Comparison of ENCODE assay signal across 1 mouse cellular context in the genomic region with DNA sequence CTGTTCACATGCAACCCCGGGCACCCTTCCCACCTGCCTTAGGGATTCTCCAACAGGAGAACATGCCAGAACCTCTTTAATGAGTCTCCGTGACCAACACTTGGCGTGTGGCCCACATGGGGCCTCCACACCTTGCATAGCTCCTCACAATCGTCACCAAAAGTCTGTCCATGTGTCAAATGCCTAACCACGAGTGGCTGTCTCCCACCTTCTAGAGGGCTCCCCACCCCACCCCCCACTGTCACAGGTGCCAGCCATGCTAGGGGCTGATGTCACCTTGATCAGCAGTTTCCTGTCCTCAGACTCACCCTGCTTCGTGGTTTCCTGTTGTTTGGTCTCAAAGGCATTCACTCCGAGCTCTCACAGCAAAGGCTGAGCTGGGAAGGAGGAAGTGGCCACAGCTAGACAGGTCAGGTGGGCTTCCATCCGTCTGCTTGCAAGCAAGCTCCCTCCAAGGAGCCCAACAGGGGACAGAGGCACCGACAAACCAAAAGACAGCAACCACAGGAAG.
TF ChIP-seq lines count a peak whose summit lies in the region.

No protein-coding gene starts in this region.

TF ChIP-seq in MEL, 35 proteins besides CTCF, POLR2A, EP300 and RAD21 (continued from another document):
- peak; percentile 40; the same call in 1 of the 2 replicates for TF ChIP-seq ELF1 (IDR thresholded peaks at IDR 0.05; ENCODE audit: low read depth, low read length)
- TF ChIP-seq HCFC1 (IDR thresholded peaks at IDR 0.05; ENCODE audit: low read depth, low read length) = peak; percentile 29; the same call in 1 of the 2 replicates
- TF ChIP-seq USF1 (IDR thresholded peaks at IDR 0.05; ENCODE audit: low read depth, low read length) = peak; percentile 53
- TF ChIP-seq ZKSCAN1 (IDR thresholded peaks at IDR 0.05; ENCODE audit: low read depth, low read length) = no peak
- 0 out of 2 replicates have a peak, but pooled peaks have one; percentile 33 for TF ChIP-seq MYC (IDR thresholded peaks at IDR 0.05; ENCODE audit: low read depth, low read length)
- TF ChIP-seq NRF1 (IDR thresholded peaks at IDR 0.05; ENCODE audit: insufficient read depth, low read depth, low read length, poor library complexity, severe bottlenecking) = no peak
- 0 out of 2 replicates have a peak, but pooled peaks have one; percentile 36 for TF ChIP-seq MXI1 (IDR thresholded peaks at IDR 0.05; ENCODE audit: low read depth, low read length)
